Mouse (Mus musculus) layer of hippocampus, adult 8-10 months (tissue): ENCODE measurements around the gene Jmjd1c. TPM values are rescaled to one million over a fixed set of nuclear protein-coding genes. Genes with fewer than 3 reads are reported as not detected.

Source experiments
- DNase-seq, 2 experiments: peaks; one replicate each; pipeline ENCODE4 v3.0.0; 2022; ENCODE audit warnings: low spot score in 2 of 2
- total RNA-seq, 4 experiments: library from RNA; stranded (reverse); gene quantifications; 2 replicates each; pipeline ENCODE4 v1.2.4; 2022

The Jmjd1c gene
- total RNA-seq, 4 experiments from 2014 or later = 90.8 to 103 (median 98.5) TPM

DNA sequence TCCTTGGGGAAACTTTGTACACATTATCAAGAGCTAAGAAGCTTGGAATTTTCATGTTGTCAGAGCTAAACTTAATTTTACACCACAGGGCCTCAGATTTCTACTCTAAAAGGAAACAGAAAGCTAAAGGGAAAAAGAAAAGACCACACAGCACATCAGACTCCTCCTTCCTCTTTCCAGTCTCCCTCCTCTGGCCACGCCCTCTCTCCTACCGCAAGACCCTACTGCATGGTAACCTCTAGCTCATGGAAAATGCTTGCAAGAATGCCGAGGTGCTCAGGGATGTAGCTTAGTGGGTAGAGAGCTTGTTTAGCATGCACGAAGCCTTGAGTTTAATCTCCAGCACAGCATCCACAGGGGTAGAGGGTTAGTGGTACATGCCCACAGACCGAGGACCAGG lies 24.0 kb upstream of the Jmjd1c start:
- DNase-seq = no peak

- no peak for DNase-seq
Measured at GRCm38 (mm10) chr10:67072600-67072999, 23.3 kb upstream of the Jmjd1c start.

DNA sequence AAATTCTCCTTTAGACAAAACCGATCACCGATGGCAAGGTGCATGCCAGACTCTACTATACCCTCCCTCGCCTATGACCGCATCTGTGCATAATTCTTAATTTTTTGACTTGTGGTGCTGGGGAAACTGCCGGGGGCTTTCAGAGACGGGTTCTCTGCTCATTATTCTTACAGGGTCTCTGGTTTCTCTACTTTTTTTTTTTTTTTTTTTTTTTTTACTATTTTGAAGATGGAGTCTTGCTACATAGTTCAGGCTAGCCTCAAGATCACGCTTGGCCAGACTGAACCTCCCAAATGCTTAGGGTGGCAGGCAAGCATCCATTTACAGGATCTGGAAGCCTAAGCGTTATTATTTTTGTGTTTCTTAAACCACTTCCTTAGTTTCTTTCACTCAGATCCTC lies 22.3 kb upstream of the Jmjd1c start:
- DNase-seq = no peak

DNA sequence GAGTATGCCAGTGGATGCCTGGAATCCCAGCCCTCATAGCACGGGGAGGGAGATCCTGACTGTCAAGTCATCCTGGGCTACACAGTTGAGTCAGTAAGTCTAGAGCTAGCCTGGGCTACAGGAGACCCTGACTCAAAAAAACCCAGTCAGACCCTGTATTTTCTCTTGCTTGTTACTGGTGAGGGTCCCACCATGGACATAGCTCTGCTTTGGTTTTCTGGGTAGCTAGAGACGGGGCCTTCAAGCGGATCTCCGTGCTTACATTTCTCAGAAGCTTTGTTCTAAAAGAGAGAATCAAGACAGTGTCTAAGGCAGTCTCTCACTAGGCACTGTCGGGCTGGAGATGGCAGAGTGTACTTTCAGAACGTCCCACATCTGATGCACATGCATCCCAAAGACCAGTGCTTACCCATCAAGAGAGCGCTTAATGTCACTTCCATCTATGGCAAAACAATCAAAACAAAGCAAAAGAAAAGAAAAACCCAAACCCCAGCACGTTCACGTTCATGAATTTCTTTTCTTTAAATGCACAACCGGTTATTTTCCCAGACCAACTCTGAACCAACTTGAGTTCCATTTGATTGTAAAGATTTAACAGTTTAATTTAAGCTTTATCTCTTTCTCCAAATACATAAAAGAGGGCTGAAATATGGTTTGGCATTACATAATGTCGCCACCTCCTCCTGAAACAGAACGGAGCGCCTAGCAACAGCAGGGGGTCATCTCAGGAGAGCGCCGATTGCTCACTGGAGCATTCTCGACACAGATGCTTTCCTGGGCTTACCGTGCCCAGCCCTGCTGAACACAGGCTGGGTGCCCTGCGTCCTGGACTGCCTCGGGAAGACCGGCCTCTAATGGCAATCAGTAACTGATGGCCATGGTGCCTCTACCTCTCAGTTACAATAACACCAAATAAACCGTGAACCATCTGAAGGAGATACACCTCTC lies 19.7 kb upstream of the Jmjd1c start:
- peak; percentile 52 to 60 for DNase-seq

DNA sequence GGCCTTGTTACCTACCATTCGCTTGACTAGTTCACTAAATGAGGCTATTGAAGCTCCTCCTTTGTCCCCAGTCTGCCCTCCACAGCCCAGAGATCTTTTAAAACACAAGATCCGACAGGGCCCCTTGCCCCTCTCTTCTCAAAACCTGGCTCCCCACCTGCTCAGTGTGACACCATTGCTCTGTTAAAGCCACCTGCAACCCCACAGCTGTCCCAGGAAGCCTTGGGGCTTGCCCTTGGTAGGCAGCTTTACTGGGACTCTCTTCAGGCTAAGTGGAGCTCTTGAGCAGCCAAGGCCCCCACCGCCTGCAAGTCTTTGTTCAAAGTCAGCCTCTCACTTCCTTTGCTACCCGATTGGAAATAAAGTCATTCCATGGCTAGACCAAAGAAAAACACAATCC lies 16.9 kb upstream of the Jmjd1c start:
- DNase-seq = no peak

- no peak for DNase-seq
Measured at GRCm38 (mm10) chr10:67081206-67082007, 14.5 kb upstream of the Jmjd1c start.

- DNase-seq = no peak
Measured at GRCm38 (mm10) chr10:67082531-67082930, 13.4 kb upstream of the Jmjd1c start.

- DNase-seq = no peak
Measured at GRCm38 (mm10) chr10:67083446-67084166, 12.3 kb upstream of the Jmjd1c start.

- DNase-seq = no peak
Measured at GRCm38 (mm10) chr10:67085124-67085523, 10.8 kb upstream of the Jmjd1c start.

DNA sequence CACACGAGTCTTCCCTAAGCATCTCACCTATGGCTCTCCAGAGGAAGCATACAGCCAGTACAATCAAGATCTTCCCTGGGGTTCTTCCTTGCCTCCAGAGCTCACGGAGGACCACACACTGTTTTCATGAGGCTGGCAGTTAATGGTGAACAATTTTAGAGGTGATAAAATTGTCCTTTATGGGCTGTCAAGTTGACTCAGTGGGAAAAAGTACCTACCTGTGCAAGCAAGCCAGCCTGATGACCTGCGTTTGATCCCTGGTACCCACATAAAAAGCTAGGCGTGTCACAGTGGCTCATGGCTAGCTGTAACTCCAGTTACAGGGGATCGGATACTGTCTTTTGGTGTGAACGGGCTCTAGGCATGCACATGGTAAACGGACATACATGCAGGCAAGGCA lies 10.0 kb upstream of the Jmjd1c start:
- DNase-seq = no peak

DNA sequence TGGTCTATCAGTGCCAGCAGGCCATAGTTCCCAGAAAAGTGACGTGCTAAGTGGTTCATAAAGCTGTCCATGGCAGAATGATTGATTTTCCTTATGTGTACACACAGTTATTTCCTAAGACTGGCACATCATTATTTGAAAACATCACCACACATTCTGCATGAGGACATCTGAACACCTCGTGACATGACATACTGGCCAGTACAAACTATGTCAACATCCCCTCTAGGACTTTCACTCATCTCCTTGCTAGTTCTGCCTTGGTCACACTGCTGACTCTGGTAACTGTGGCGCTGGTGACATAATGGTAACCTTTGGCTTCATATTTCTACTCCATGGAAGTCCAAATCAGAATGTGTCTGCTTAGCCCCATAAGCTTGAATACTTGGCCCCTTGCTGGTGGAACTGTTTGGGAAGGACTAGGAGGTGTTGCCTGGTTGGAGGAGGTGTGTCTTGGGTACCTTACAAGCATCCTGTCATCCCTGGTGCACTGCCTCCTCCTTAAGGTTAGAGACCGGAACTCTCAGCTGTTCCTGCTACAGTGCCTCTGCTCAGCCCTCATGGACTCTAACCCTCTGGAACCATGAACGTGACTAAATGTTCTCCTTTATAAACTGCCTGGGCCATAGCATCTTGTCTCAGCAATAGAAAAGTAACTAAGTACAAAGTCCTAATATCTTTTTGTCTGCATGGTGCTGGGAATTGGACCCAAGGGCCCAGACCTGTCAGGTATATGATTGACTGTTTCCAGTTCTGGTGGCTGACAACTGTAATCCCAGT lies 8.3 kb upstream of the Jmjd1c start:
- DNase-seq = no peak

- no peak for DNase-seq
Measured at GRCm38 (mm10) chr10:67090611-67091010, 5.3 kb upstream of the Jmjd1c start.

DNA sequence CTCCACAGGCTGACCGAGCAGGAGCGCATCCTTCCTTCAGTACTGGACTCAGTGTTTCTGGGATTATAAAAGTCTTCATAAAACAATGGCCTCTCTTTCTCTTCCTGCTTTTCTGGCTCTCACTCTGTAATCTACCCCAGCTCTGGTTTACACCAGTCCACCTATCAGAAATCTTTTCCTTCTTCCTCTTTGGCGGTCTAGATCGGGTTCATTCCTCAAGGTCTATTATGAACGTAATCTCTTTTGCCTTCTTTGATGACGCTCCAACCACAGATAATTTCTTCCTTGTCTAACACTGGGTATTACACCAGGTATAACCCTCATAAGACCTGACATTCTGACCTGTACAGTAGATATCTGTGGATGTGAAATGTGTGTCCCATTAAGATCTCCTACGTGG lies 1.0 kb upstream of the Jmjd1c start:
- DNase-seq = no peak

- DNase-seq = peak; percentile 35 to 37
Measured at GRCm38 (mm10) chr10:67096621-67097436, 904 bp downstream of the Jmjd1c start, which contains the start of gene Reep3. Reep3 (minus strand) TSS chr10:67096945.

DNA sequence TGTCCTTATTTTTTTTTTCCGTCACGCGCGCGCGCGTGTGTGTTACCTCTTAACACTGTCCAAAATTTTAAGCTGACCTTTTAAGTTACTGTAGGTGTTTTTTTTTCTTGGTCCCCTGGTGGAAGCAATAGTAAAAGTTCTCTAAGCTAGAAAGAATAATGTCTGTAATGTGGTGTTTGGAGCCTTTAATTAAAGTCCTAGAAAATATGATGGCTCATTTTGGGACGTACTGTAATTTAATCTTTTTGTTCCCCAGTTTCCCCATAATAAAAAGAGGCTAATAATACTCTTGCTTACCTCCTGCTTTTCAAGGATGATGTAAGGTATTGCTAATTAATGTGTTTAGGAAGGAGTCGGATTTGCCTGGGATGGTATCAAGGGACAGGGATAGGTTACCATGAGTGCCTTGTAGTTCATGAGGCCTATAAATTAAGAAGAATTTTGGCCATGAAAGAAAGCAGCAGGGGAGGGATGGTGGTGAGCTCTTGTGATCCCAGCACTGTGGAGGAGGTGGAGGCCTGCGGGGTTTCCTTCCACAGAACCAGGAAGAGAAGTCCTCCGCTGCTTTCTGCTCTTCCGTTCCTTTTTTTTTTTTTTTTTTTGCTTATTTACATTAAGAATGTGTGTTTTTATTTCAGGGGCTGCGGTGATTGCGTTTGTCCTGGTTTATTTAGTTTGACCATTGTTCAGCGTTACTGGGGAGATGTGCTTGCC lies 1.7 kb downstream of the Jmjd1c start:
- DNase-seq = no peak

- DNase-seq = no peak
Measured at GRCm38 (mm10) chr10:67098408-67099050, 2.6 kb downstream of the Jmjd1c start.

DNA sequence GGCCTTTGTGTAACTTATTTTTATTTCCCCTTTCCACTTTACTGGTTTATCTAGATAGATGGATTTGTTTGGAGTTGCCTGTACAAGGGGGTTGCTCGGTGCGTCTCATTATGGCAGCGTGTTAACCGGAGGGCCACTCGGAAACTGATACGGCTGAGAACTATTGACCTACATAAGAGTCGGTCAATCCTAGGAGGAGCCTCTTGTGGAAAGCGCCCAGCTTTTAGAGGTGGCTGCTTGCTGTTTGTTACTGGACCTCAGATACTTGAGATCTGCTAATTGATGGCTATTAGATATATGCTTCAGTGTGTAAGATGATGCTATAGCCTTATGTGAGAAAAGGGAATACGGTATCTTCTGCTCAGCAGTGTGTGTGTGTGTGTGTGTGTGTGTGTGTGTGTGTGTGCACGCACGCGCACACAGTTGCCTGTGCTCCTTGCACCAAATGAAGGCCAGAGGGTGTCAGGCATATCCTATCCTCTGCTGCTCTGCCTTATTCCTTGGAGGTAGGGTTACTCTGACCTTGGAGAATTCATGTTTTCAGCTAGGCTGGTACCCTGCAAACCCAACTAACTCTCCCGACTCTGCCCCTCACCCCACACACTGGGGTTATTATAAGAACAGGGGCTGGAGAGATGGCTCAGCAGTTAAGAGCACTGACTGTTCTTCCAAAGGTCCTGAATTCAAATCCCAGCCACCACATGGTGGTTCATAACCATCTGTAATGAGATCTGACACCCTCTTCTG lies 3.4 kb downstream of the Jmjd1c start:
- no peak for DNase-seq

- DNase-seq = no peak
Measured at GRCm38 (mm10) chr10:67100011-67100661, 4.2 kb downstream of the Jmjd1c start.
